Mouse (Mus musculus) neural tube, embryonic 12.5 days (tissue): ENCODE data around the gene Rsrp1. TPM values are rescaled to one million over a fixed set of nuclear protein-coding genes. Genes with fewer than 3 reads are reported as not detected.

ENCODE experiments used
- ATAC-seq: fragments of 200-750 bp; cut with Nextera tagmentation; 2 replicates; pipeline ENCODE4 v1.8.0; 2017; ENCODE audit warnings: low read depth, mild to moderate bottlenecking, moderate TSS enrichment, moderate library complexity; ENCODE audit not compliant: low FRiP score
- H3K27ac ChIP-seq: fragments of 300-500 bp; sonication (generic); 2 replicates; pipeline ENCODE4 v1.5.1; 2016
- H3K27me3 ChIP-seq: fragments of 300-500 bp; sonication (generic); replicated peaks from 2 replicates; pipeline ENCODE4 v1.6.1; 2016; ENCODE audit warnings: mild to moderate bottlenecking
- H3K36me3 ChIP-seq: fragments of 300-500 bp; sonication (generic); 2 replicates; pipeline ENCODE4 v1.6.1; 2016; ENCODE audit warnings: mild to moderate bottlenecking
- H3K4me1 ChIP-seq: fragments of 300-500 bp; sonication (generic); 2 replicates; pipeline ENCODE4 v1.6.1; 2016
- H3K4me2 ChIP-seq: fragments of 300-500 bp; sonication (generic); replicated peaks from 2 replicates; pipeline ENCODE4 v1.6.1; 2016; ENCODE audit warnings: mild to moderate bottlenecking
- H3K4me3 ChIP-seq: fragments of 300-500 bp; sonication (generic); 2 replicates; pipeline ENCODE4 v1.5.1; 2016
- H3K9ac ChIP-seq: fragments of 300-500 bp; sonication (generic); 2 replicates; pipeline ENCODE4 v1.6.1; 2016; ENCODE audit warnings: mild to moderate bottlenecking
- H3K9me3 ChIP-seq: fragments of 300-500 bp; sonication (generic); 2 replicates; pipeline ENCODE4 v1.6.1; 2016; ENCODE audit warnings: mild to moderate bottlenecking
- WGBS: fragments of 180-500 bp; shearing (Covaris S2); methylation state at CpG from one replicate; pipeline ENCODE4 v1.1.7; 2016; 5-methylcytosine and 5-hydroxymethylcytosine counted together
- polyA plus RNA-seq: library from polyadenylated mRNA; unstranded; fragments of >200 nt; fragmentation: Nextera tagmentation; extraction: Ambion mirVana; gene quantifications from 2 replicates; pipeline ENCODE4 v1.2.1, GENCODE M21; 2016

Gene Rsrp1
- polyA plus RNA-seq, 1 experiment from 2014 or later: 511 TPM

GRCm38 (mm10) chr4:134913413-134913812, 10.0 kb upstream of the Rsrp1 start:
- Histone ChIP-seq H3K9me3 (peaks cover 4% of the 10 kb centered on the region; the same call in 1 of the 2 replicates), H3K4me2 (peak overlapping the region; percentile 74), H3K27me3 (no peaks in the 10 kb centered on the region), H3K4me1 (peaks cover 6% of the 10 kb centered on the region), H3K27ac (no peak overlapping the region), H3K9ac (no peak overlapping the region), H3K36me3 (peaks cover 26% of the 10 kb centered on the region), H3K4me3 (0 out of 2 replicates have a peak overlapping the region, but pooled peaks have one; percentile 87)
- WGBS: 31% methylated on average over 3 of the region's 3 CpGs
- ATAC-seq: no peak

GRCm38 (mm10) chr4:134914122-134914863, 9.1 kb upstream of the Rsrp1 start:
- Histone ChIP-seq H3K27me3 (no peaks in the 10 kb centered on the region), H3K9me3 (peaks cover 4% of the 10 kb centered on the region; the same call in 1 of the 2 replicates), H3K4me2 (peak overlapping the region; percentile 74), H3K4me1 (peaks cover 6% of the 10 kb centered on the region), H3K36me3 (peaks cover 18% of the 10 kb centered on the region), H3K27ac (peak overlapping the region; percentile 74), H3K4me3 (peak overlapping the region; percentile 87), H3K9ac (peak overlapping the region; percentile 92)
- 1% methylated on average over 43 of the region's 43 CpGs for WGBS
- peak; percentile 42; the same call in 1 of the 2 replicates for ATAC-seq

GRCm38 (mm10) chr4:134914864-134915209, 8.6 kb upstream of the Rsrp1 start, which contains the start of gene Tmem50a:
Gene Tmem50a, minus strand, starts transcription at chr4:134915024.
- ATAC-seq: peak; percentile 88
- H3K9ac ChIP-seq: peak within 1 kb of the TSS; percentile 92
- H3K27ac ChIP-seq: peak within 1 kb of the TSS; percentile 74
- peak within 1 kb of the TSS; percentile 74 for H3K4me2 ChIP-seq
- H3K9me3 ChIP-seq: peaks cover 4% of the 10 kb centered on the region; the same call in 1 of the 2 replicates
- peaks cover 6% of the 10 kb centered on the region for H3K4me1 ChIP-seq
- peaks cover 15% of the 10 kb centered on the region for H3K36me3 ChIP-seq
- H3K27me3 ChIP-seq: no peaks in the 10 kb centered on the region
- WGBS: under 1% methylated on average over 25 of the region's 25 CpGs
- peak within 1 kb of the TSS; percentile 87 for H3K4me3 ChIP-seq

- peaks cover 12% of the 10 kb centered on the region for H3K36me3 ChIP-seq
- peaks cover 4% of the 10 kb centered on the region; the same call in 1 of the 2 replicates for H3K9me3 ChIP-seq
- 62% methylated on average over 14 of the region's 14 CpGs for WGBS
- H3K27ac ChIP-seq: no peak overlapping the region
- no peaks in the 10 kb centered on the region for H3K27me3 ChIP-seq
- H3K9ac ChIP-seq: peak overlapping the region; percentile 92; the same call in 1 of the 2 replicates
- peak overlapping the region; percentile 87 for H3K4me3 ChIP-seq
- peak overlapping the region; percentile 74 for H3K4me2 ChIP-seq
- H3K4me1 ChIP-seq: peaks cover 6% of the 10 kb centered on the region
- peak; percentile 31; the same call in 1 of the 2 replicates for ATAC-seq
Measured at GRCm38 (mm10) chr4:134915223-134916050, 8.0 kb upstream of the Rsrp1 start.

- H3K9me3 ChIP-seq: no peaks in the 10 kb centered on the region
- no peak overlapping the region for H3K27ac ChIP-seq
- H3K4me1 ChIP-seq: peaks cover 6% of the 10 kb centered on the region
- H3K4me2 ChIP-seq: no peak overlapping the region
- H3K27me3 ChIP-seq: no peaks in the 10 kb centered on the region
- ATAC-seq: no peak
- peaks cover 4% of the 10 kb centered on the region; the same call in 1 of the 2 replicates for H3K36me3 ChIP-seq
- no peak overlapping the region for H3K4me3 ChIP-seq
- no peak overlapping the region for H3K9ac ChIP-seq
- 80% methylated on average over 3 of the region's 3 CpGs for WGBS
Measured at GRCm38 (mm10) chr4:134917194-134917593, 6.2 kb upstream of the Rsrp1 start.

- ATAC-seq: no peak
- Histone ChIP-seq H3K9me3 (no peaks in the 10 kb centered on the region), H3K27ac (no peak overlapping the region), H3K4me3 (no peak overlapping the region), H3K4me1 (peaks cover 11% of the 10 kb centered on the region), H3K27me3 (no peaks in the 10 kb centered on the region), H3K36me3 (no peaks in the 10 kb centered on the region), H3K4me2 (no peak overlapping the region), H3K9ac (no peak overlapping the region)
- 82% methylated on average over 7 of the region's 7 CpGs for WGBS
Measured at GRCm38 (mm10) chr4:134918381-134918780, 5.0 kb upstream of the Rsrp1 start.

- Histone ChIP-seq H3K4me1 (peaks cover 8% of the 10 kb centered on the region), H3K4me2 (no peak overlapping the region), H3K27ac (no peak overlapping the region), H3K9me3 (no peaks in the 10 kb centered on the region), H3K4me3 (no peak overlapping the region), H3K9ac (no peak overlapping the region), H3K36me3 (no peaks in the 10 kb centered on the region), H3K27me3 (no peaks in the 10 kb centered on the region)
- ATAC-seq: no peak
- 39% methylated on average over 12 of the region's 12 CpGs for WGBS
Measured at GRCm38 (mm10) chr4:134919733-134920540, 3.5 kb upstream of the Rsrp1 start.

GRCm38 (mm10) chr4:134920631-134921030, 2.8 kb upstream of the Rsrp1 start:
- no peaks in the 10 kb centered on the region for H3K27me3 ChIP-seq
- H3K4me2 ChIP-seq: no peak overlapping the region
- no peak overlapping the region for H3K27ac ChIP-seq
- ATAC-seq: no peak
- WGBS: 93% methylated on average over 6 of the region's 6 CpGs
- no peaks in the 10 kb centered on the region for H3K9me3 ChIP-seq
- peaks cover 6% of the 10 kb centered on the region for H3K36me3 ChIP-seq
- H3K9ac ChIP-seq: no peak overlapping the region
- peaks cover 11% of the 10 kb centered on the region for H3K4me1 ChIP-seq
- H3K4me3 ChIP-seq: no peak overlapping the region

GRCm38 (mm10) chr4:134921703-134922102, 1.7 kb upstream of the Rsrp1 start:
- no peak overlapping the region for H3K4me3 ChIP-seq
- peaks cover 18% of the 10 kb centered on the region for H3K4me1 ChIP-seq
- no peaks in the 10 kb centered on the region for H3K9me3 ChIP-seq
- peaks cover 17% of the 10 kb centered on the region for H3K36me3 ChIP-seq
- H3K9ac ChIP-seq: no peak overlapping the region
- no peak overlapping the region for H3K4me2 ChIP-seq
- ATAC-seq: no peak
- no peaks in the 10 kb centered on the region for H3K27me3 ChIP-seq
- 91% methylated on average over 4 of the region's 4 CpGs for WGBS
- no peak overlapping the region for H3K27ac ChIP-seq

- ATAC-seq: 0 out of 2 replicates have a peak, but pooled peaks have one; percentile 3
- peak overlapping the region; percentile 21; the same call in 1 of the 2 replicates for H3K27ac ChIP-seq
- peak overlapping the region; percentile 69 for H3K9ac ChIP-seq
- 68% methylated on average over 10 of the region's 10 CpGs for WGBS
- H3K4me1 ChIP-seq: peaks cover 18% of the 10 kb centered on the region
- H3K27me3 ChIP-seq: no peaks in the 10 kb centered on the region
- peak overlapping the region; percentile 99 for H3K4me3 ChIP-seq
- peak overlapping the region; percentile 92 for H3K4me2 ChIP-seq
- H3K9me3 ChIP-seq: no peaks in the 10 kb centered on the region
- H3K36me3 ChIP-seq: peaks cover 21% of the 10 kb centered on the region
Measured at GRCm38 (mm10) chr4:134922111-134922924, 1.1 kb upstream of the Rsrp1 start.

- Histone ChIP-seq H3K27me3 (no peaks in the 10 kb centered on the region), H3K4me2 (peak overlapping the region; percentile 92), H3K9me3 (no peaks in the 10 kb centered on the region), H3K27ac (peak overlapping the region; percentile 21; the same call in 1 of the 2 replicates), H3K9ac (peak overlapping the region; percentile 69), H3K36me3 (peaks cover 26% of the 10 kb centered on the region), H3K4me1 (peaks cover 18% of the 10 kb centered on the region), H3K4me3 (peak overlapping the region; percentile 99)
- ATAC-seq: peak; percentile 70
- WGBS: 2% methylated on average over 13 of the region's 13 CpGs
Measured at GRCm38 (mm10) chr4:134922925-134923244, 507 bp upstream of the Rsrp1 start.
